Mouse (Mus musculus) gastrocnemius, postnatal 14 days (tissue): ENCODE results near the gene Sgsh. TPM values are rescaled to one million over a fixed set of nuclear protein-coding genes. Genes with fewer than 3 reads are reported as not detected.
A peak's percentile ranks its signal among the peaks of the same experiment; 100 is the strongest.

Experiments used
- DNase-seq: peaks from one replicate; pipeline ENCODE4 v3.0.0; 2021; ENCODE audit warnings: mixed read lengths
- intact Hi-C: fragments of 180-260 bp; cut with DNase I; formaldehyde crosslinking; loops from one replicate; pipeline ENCODE4 v1.15.1; 2025; ENCODE audit warnings: low total_unique reads
- microRNA-seq, 2 experiments: library from miRNA; unstranded; fragments of <30 nt; microRNA quantifications; one replicate each; pipeline ENCODE4 v1.2.0; 2021
- total RNA-seq, 2 experiments: library from RNA; stranded (reverse); gene quantifications; 2 replicates each; pipeline ENCODE4 v1.2.3; 2021

The Sgsh gene
- total RNA-seq, 2 experiments from 2014 or later = 3.2 to 4.5 TPM

DNA sequence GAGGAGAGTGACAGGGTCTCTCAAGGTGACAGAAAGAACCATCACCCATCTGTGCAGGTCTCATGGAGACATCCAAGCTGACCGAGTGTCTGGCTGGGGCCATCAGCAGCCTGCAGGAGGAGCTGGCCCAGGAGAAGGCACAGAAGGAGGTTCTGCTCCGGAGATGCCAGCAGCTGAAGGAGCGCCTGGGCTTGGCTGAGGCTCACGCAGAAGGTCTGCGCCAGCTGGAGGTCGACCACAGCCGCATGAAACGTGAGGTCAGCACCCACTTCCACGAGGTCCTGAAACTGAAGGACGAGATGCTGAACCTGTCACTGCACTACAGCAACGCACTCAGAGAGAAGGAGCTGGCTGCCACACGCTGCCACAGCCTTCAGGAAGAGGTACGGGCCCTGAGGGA lies 32.8 kb downstream of the Sgsh start:
- no peak for DNase-seq
- intact Hi-C loops = no loop called here

DNA sequence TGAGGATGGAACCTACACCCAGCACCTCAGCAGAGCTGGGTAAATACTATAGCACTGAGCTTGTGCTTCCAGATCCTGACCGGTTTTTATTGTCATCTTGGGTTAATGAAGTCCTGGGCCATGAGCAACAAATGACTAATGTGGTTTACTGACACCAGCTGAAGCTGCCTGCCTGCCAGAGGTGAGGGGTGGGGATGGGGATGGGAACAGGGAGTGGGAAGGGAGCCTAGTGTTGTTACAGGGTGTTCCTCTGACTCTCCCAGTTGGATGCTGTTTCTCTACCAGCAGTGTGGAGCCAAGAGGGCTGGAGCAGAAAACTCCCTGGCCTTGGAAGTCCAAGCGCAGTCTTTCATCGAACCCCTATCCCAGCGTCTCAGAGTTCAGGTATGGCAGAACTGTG lies 38.6 kb downstream of the Sgsh start:
- intact Hi-C loops = no loop called here
- peak; percentile 62 for DNase-seq

DNA sequence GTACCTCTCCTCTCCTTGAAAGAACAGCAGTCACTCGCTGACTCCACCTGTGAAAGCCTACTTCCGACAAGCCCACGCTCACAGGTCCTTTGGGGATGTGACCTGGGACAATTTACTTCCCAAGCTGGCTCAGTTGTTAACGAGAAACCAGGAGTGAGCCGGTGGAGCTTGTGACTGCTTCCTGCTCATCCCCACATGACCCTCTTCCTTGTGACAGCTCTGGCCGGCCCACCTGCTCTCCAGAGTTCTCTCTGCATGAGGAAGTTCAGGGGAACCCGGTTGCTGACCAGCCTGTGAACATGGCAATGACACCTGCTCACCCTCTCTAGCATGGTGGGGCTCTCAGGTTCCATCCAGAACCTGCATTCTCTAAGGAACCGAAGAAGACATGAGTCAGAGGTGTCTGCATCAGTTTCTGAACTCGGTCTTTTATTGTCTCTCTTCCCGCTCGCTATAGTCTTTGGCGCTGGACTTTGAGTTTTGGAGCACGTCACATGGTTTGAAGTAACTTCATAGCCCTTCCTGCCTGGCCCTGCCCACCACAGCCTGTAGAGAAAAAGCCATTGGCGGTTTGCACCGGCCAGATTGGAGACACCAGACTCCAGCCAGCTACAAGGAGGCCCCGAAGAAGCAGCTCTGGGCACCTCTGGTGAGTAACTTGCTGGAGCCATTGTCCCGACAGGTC lies 40.9 kb downstream of the Sgsh start:
- intact Hi-C loops = no loop called here
- DNase-seq = peak; percentile 32

DNA sequence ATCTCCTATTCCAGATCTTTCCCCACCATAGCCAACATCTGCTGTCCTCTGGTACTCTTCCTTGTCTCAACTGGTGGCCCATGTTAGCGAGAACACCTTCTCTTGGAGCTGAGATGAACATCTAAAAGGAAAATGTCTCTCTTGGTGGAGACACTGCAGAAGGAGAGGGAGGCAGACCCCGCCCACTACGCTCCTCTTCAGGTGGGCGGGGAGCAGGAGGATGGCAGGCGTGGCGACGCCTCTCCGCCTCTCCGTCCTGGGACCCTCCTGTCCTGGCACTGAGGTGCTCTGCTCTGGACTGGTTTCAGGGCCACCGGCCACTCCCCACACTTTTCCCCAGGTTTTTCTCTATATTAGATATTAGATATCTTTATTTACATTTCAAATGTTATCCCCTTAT lies 44.7 kb downstream of the Sgsh start:
- intact Hi-C loops = no loop called here

DNA sequence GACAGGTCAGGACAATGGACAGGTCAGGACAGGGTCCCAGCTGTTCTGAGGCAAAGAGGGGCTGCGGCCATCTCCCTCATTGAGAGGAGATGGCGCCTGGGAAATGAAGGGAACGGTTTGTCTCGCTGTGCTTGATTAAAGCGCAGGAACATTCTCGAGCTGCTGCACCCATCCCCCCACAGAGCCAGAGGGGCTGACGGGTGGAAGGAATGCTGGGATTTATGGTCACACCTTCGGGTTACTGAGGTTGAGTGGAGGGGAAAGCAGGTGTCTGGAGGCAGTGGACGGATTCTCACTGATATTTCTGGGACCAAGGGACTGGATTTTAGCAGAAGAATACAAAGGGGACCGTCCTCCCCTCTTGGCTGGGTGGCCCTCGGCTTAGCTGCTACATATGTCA lies 47.4 kb downstream of the Sgsh start:
- intact Hi-C loops = loop anchor here (10.0 kb wide), 1 partner anchor 47 kb away; the partner anchor contains the start of genes Sgsh and Slc26a11
- no peak for DNase-seq

More for the DNA sequence above, 44.7 kb downstream of the Sgsh start:
- no peak for DNase-seq

DNA sequence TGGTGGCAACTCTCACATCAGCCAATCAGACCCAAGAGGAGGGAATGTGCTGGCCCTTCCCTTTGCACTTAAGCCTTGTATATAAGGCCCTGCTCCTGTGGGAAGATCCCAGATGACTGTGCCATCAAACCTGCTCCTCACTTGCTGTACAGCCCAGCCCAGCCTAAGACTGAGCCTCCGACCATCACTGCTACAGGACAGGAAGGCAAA lies 47.8 kb downstream of the Sgsh start, which contains the start of gene Card14:
Gene Card14 (plus strand): TSS at position 111 of the 210 bp plus-strand sequence.
- intact Hi-C loops = loop anchor here (10.0 kb wide), 1 partner anchor 47 kb away; the partner anchor contains the start of genes Sgsh and Slc26a11
- no peak for DNase-seq

DNA sequence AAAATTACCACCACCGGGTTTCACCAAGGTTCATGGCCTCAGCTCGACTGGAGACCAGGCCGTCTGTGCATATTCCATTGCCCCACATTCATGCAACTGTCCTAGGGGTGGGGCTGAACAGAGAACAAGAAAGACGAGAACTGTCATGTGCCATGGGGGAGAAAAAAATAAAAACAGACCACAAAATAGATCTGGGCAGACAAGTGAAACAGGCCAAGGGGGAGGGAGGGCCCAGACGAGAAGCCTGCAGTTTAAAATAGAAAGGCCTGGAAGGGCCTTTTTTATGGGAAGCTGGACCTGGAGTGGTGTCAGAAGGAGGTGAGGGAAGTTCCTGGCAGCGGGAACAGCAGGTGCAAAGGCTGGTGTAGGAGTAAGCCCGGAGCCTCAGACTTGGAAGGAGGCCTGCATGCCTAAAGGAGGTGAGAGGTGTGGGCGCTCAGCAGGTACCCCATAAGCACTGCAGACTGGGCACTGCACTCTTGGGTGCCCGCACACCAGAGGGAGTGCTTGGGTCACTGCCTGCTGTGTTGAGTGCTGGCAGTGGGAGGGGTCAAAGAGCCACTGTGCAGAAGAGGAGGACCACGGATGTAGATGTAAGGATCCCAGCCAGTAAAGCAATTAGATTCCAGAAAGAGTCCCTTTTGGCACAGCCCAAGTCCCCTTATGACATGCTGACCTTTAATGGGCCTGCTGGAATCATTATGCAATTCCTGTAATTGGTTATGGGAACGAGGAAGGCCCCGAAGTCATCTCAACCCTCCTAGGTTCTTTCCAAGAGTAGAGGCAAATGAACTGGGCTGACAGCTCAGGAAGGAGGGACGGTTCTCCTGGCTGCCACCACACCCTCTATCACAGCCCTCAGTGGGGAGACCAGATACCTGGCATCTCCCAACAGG lies 48.3 kb downstream of the Sgsh start:
- intact Hi-C loops = loop anchor here (10.0 kb wide), 1 partner anchor 48 kb away; the partner anchor contains the start of genes Sgsh and Slc26a11
- no peak for DNase-seq

DNA sequence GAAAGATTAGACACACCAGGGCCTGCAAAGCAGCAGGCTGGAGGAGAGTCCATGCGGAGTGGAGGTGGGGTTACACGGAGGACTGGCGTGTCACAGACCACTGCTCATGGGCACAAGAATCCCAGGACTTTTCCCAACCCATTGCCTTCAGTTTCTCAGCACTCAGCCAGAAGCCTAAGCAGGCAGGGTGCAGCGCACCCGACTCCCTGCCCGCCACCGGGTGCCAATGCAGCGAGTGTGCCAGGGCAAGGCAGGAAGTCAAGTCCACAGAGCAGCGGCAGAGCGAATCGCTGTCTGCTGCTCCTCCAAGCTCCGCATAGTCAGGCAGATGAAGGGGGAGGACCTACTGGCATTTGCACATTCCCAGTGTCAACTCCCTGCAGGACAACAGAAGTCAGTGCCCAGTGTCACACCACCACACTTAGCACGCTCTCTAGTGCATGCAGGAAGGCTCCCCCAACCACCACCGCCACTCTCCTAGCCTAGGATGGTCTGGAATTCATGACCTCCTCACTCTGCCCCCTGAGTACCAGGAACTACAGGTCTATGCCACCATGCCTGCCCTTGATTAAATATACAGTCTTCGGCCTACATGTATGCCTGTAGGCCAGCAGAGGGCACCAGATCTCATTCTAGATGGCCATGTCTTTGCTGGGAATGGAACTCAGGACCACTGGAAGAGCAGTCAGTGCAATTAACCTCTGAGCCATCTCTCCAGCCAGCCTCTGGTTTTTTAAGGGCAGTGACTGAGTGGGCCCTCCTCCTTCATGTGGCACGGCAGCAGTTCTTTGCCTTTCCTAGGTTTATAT lies 50.2 kb downstream of the Sgsh start:
- intact Hi-C loops = loop anchor here (10.0 kb wide), 1 partner anchor 50 kb away; the partner anchor contains the start of genes Sgsh and Slc26a11
- peak; percentile 42 for DNase-seq

DNA sequence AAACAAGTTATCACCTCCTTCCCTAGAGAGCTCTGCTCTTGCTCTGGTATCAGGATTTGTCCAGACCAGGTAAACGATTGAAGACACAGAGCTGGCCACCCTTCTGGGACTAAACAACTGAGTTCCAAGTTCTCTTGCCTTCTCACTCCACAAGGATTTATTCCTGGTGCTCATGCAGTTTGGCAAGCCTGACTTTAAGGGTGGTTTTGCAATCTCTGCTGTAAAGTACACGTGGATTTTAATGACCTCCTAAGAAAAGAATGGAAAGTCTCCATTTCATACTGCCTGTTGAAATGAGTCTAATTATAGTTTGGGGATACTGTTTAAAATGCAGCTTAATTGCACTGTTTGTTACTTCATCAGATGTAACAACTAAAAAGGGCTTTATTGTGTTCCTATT lies 54.4 kb downstream of the Sgsh start:
- no peak for DNase-seq
- intact Hi-C loops = loop anchor here (10.0 kb wide), 1 partner anchor 54 kb away; the partner anchor contains the start of genes Sgsh and Slc26a11

DNA sequence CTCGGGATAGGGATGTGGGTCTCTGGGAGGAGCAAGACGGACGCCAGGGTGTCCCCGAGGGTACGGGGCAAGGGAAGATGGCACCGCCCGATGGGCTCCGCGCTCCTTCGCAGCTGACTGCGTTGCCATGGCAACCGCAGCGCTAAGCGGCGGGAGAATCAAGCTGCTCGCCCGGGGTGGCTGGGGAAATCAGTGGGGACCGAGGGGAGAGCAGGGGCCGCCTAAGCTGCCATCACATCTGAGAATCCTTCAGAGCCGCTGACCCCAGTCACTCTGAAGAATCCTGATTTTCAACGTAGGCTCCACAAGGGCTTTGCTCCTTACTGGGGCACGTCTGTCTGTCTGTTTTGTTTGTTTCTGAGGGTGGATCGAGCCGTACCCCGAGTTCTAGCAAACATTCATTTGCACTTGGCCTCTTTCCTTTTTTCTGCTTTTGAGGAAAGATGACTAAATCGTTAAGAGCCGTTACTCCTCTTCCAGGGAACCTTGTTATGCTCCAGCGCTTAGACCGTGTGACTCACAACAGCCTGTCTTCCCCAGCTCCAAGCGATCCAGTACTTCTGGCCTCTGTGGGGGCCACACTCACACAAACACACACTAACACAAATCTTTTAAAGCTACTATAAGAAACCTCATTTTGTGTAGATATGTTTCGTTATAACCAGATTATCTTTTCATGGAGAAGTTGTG lies 54.9 kb downstream of the Sgsh start:
- intact Hi-C loops = loop anchor here (10.0 kb wide), 1 partner anchor 54 kb away; the partner anchor contains the start of genes Sgsh and Slc26a11
- no peak for DNase-seq

DNA sequence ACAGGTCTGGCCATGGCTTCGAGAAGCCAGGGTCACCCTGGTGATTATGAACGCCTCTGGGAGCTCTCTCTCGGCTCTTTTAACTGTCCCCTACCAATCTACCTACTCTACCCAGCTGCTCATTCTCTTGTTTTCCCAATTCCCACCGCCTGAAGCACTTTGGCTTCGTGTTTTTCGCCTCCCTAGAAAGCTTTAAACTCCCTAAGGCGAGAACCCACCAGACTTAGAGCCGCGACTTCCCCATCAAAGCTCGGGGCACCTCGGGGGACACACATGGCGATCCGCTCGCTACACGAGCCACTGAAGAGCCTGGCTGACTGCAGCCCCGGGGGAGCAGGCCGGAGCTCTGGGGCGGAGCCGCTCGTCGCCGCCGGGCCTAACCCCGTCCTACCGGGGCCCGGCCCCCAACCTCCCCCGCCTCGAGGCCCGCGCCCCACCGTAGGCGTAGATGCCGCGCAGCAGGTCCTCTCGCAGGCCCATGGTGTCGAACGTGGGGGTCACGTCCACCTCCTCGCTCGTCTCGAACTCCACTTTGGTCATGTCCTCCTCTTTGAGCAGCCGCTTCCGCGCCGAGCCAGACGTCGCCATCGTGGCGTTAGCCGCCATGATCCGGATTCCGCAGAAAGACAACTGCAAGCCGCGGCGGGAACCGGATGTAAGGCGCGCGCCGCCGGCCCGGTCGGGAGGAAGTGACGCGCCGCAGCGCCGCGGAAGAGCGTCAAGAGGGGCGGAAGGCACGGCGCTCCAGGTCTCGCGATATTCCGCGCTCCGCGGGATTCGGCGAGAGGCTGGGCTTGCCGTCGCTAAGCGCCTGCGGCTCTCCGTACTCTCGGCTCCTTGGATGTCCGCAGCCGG lies 55.7 kb downstream of the Sgsh start, which contains the start of gene Eif4a3:
Gene Eif4a3 (minus strand): TSS at position 699 of the 855 bp plus-strand sequence.
- intact Hi-C loops = loop anchor here (10.0 kb wide), 1 partner anchor 55 kb away; the partner anchor contains the start of genes Sgsh and Slc26a11
- peak; percentile 96 for DNase-seq

DNA sequence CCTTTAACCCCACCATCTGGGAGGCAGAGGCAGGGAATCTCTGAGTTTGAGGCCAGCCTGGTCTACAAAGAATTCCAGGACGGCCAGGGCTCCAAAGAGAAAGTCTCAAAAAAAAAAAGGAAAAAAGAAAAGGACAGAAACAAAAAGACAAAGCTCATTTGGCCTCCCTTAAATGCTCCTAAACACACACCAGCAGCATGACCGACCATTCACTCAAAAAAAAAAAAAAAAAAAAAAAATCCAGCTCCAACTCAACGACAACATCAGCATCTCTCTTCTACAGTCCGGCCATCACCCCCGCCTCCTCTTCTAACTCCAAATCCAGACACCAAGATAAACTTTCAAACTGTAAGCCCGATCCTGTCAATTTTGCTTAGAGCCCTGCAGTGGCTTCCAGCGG lies 56.4 kb downstream of the Sgsh start:
- intact Hi-C loops = no loop called here
- no peak for DNase-seq

DNA sequence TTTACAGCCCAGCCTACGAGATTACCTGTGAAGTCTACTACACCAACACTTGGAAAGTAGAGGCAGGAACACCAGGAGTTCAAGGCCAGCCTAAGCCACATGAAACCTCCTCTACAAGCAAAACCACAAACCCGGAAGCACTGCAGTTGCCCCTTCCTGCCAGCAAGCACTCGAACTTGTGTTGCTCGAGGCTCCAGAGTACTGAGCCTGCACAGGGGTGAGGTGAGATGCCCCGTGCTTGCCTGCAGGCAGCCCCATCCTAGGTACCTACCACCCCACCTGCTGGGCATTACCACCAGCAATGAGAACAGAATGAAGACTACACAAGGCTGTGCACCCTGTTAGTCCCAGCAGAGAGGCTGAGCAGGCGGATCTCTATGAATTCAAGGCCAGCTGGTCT lies 57.3 kb downstream of the Sgsh start:
- intact Hi-C loops = no loop called here
- no peak for DNase-seq

Small RNA genes lying within 50 kb of the gene (microRNA-seq; reads per million reads assigned to microRNA genes)
- gene Mir1932 = 0 to 0.50 reads per million in 2 experiments

Other genes with a start within 250 kb of the Sgsh start
- 10 to 100 TPM; 14.3 to 18.5 TPM for gene Tbc1d16, start 127.0 kb downstream of the Sgsh start, total RNA-seq
- not detected for gene Ccdc40, start 127.0 kb downstream of the Sgsh start, total RNA-seq
- gene Gaa, start 87.6 kb downstream of the Sgsh start, total RNA-seq = 10 to 100 TPM; 79.1 to 81.6 TPM
- gene Eif4a3, start 55.4 kb downstream of the Sgsh start, total RNA-seq = 10 to 100 TPM; 43.8 to 52.4 TPM
- gene Card14, start 47.8 kb downstream of the Sgsh start, total RNA-seq = 1 to 10 TPM in 1 of 2 experiments, under 1 TPM in 1; 0.64 to 1.3 TPM
- gene Slc26a11, start within 50 bp of the Sgsh start, total RNA-seq = 1 to 10 TPM; 2.7 to 2.9 TPM
- gene Rnf213, start 37.6 kb upstream of the Sgsh start, total RNA-seq = 1 to 10 TPM; 5.4 to 7.4 TPM
- gene Endov, start 135.8 kb upstream of the Sgsh start, total RNA-seq = 1 to 10 TPM; 7.3 to 8.7 TPM
- gene Nptx1, start 192.2 kb upstream of the Sgsh start, total RNA-seq = under 1 TPM; 0.35 to 0.40 TPM
- gene Rptor, start 247.4 kb upstream of the Sgsh start, total RNA-seq = 10 to 100 TPM; 25.7 to 26.9 TPM